Mouse (Mus musculus): ENCODE measurements around the gene Grb10.

Gene Grb10

DNA sequence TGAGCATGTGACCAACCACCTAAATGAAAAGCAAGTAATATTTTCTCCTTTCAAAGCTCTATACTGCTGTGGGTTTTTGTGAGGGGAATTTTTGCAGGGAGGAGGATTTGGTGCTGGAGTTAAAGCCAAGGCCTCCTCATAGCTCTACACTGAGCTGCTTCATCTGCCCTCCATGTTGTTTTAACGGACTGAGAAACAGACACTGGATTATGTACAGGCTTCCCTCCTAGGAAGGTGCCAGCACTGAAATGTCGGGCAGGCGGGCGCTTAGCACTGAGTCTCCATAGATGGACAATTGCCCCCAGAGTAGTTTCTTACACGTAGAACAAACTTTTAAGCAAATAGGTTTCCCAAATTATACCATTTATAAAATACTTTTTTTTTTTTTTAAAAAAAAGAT lies 4.1 kb downstream of the Grb10 start:
- DNase-seq (ENCODE audit: low read depth, low spot score), result no peak

DNA sequence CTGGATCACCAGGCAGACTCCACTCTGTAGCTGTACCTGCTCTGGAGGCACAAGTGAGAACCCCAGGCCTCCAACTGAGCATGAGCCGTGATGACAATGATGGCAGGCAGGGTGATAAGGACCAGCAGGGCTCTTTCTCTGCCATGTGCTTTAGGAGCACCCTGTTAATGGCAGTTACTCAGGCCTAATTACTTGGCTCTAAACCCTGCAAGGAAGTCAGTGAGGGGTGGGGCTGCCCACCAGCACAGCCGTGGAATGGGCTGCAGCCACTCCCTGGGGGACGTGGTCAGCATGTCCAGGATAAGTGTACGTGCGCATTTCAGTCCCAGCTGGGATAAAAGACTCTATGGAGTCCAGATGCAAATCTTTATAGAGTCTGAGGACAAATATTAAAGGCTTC lies 5.7 kb downstream of the Grb10 start:
- no peak for DNase-seq (ENCODE audit: low read depth, low spot score)

DNA sequence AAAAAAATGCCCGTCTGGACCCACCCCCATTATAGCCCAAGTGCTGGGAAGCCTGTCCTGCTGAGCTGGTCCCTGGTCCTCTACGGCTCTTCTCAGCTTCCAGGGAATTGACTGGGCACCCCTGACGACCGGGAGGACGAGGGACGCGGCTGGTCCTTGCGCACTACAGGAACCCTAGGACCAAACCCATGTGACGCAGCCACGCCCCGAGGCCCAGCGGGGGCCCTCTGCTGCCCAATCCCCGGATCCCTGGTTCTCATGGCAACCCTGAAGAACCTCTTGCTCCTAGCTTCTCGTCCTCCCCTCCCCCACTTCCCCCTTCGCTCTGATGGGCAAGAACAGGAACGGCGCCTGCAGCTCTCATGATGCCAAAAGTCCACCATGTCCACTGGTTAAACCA lies 11.8 kb downstream of the Grb10 start:
- DNase-seq (ENCODE audit: low read depth, low spot score), result peak; percentile 80

DNA sequence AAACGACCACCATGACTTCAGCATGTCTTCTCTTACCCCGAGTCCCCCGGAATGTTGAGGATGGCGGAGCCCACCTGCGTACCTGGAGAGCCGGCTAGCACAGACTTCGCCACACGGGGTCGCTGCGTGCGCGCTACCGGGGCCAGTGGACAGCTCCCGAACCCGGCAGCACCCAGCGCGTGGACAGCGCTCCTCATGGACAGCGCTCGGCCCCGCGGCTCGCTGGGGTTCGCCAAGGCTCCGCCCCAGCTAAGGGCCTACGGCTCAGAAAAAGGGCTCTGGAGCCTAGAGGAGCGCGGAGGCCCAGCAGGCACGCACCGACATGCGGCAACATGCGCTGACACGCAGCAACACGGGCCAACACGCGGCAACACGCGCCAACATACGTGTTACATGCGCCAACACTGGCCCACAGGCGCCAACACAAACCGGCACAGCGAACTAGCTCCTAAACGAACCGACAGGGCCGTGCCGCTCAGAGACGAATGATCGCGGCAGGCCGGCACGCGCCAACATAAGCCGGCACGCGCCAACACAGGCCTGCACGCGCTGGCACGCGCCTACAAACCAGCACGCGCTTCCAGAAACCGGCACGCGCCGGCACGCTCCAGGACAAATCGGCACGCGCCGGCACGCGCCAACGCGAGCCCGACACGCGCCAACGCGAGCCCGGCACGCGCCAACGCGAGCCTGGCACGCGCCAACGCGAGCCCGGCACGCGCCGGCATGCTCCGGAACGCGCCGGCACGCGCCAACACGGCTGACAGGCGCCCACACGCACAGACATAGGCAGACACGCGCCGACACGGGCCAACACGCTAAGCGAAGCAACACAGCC lies 12.5 kb downstream of the Grb10 start:
- DNase-seq (ENCODE audit: low read depth, low spot score), result peak; percentile 78

DNA sequence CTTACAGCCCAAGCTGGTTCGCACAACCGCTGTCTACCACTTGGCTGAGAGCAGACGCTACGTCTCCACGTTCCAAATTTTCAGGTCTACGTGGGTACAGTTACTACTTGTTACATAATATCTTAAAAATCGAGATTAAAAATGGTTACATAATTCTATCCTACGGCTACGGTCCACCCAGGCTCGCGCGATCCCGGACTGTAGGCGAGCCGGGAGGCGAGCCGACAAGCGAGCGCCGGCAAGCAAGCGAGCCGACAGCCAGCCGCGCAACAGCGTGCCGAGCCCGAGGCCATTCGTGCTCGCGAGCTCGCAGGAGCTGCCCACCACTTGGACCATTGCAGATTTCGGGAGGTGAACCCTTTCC lies 13.1 kb downstream of the Grb10 start:
- DNase-seq (ENCODE audit: low read depth, low spot score), result no peak

DNA sequence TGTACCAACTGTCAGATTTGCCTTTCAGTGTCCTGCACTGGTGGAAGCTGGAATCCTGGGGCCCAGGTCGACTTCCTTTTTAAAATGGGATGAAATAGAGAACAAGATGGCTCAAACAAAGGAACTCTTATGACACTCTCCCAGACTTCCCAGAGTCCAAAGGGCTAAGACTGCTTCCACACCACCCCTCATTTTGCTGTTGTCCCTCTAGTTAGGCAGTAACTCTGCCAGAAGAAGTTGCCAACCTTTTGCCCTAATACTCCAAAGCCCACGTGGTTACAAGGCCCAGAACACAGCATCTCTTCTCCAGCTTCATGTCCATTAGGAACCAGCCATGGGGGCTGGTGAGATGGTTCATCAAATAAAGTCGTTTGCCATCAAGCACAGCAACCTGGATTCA lies 15.4 kb downstream of the Grb10 start:
- no peak for DNase-seq (ENCODE audit: low read depth, low spot score)

DNA sequence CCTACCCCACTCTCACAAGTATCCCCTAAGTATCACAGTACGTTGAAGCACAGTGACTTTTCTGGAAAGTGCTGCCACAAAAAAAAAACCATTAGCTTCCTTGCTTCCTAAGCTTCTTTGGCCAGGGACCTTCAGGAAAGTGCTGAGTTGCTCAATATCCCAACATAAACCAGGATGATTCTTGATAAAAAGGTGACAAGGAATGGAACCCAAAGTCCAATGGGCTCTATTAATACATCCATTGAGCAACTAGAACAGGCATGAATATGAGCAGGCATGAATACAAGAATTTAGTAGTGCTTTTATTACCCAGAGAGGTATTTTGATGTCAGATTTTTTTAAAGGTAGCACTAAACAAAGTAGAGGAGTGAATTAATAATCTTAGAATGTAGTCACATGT lies 18.8 kb downstream of the Grb10 start:
- no peak for DNase-seq (ENCODE audit: low read depth, low spot score)

DNA sequence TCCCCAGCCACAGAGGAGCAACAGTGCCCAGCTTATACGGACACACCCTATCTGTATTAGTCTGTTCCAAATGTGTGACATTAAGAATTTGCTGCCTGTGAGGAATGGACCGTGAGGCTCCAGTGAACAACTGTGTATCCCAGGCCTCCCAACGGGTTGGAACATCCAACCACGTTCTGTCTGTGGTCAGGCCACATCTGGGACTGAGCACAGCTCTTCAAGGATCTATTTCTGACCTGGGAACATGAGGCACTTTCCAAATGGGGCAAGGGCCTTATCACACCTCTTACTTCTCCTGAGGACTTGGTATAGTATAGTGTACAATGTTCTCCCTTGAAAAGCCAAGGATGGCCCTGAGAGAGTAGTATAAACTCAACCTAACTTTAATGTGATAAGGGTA lies 19.9 kb downstream of the Grb10 start:
- no peak for DNase-seq (ENCODE audit: low read depth, low spot score)

DNA sequence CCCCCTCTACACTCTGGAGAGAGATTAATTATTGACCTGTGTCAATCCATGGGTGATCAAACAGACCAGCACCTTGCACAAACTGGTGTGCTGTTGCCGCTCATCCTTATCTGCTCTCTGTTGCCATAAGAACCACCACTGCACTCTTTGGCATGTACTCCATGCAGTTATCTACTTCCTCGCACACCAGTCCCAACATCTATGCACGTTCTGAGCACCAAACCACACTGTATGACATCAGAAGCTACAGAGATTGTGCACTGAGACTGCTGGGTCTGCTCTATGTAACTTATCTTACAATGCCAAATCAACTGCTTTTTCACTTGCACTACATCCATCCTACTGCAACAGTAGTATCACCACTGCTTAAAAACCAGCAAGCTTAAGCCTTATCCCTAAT lies 28.4 kb downstream of the Grb10 start:
- DNase-seq (ENCODE audit: low read depth, low spot score), result no peak

DNA sequence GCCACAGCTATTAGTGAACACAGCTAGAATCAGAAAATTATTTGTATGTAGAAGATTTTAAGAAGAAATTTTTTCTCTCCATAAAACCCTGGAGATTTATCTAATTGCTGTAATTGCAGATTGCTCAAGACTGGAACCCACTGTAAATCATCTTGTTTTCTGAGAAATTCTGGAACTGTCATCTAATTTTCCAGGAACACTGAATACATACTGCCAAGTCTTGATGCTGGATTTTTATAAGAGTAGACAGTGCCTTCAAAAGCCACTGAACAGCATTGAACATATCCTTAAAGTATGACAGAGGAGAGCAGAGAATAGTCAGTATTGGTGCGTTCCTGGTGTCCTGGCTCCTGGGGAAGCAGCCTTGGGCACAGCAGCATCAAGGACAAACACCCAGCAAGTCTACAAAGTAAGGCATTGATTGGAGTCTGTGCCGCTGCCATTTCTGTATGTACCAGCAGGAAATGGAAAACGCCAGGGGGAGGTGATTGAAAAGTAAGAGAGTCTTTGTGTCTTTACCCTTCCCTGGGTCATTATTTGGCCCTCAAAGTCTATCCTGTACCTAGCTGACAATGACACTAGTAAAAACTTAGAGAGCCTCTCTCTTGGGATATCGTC lies 38.1 kb downstream of the Grb10 start:
- DNase-seq (ENCODE audit: low read depth, low spot score), result no peak

DNA sequence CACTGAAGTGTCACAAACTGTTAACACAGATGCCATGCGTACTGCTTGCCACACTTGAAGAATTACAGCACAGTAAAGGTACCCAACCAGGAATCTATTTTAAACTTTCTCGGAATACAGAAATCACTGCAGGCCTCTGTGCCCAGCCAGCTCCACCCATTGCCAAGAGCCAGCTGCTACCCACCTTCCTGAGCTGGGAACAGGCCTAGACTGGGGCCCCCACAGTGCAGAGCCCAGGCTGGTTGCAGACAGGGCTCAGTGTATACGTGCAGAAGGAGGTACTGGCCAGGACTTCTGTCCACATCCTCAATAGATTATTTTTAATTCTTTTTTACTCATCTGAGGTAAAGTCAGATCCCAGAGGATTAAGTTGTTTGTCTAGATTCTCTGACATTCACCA lies 39.6 kb downstream of the Grb10 start:
- DNase-seq (ENCODE audit: low read depth, low spot score), result no peak

DNA sequence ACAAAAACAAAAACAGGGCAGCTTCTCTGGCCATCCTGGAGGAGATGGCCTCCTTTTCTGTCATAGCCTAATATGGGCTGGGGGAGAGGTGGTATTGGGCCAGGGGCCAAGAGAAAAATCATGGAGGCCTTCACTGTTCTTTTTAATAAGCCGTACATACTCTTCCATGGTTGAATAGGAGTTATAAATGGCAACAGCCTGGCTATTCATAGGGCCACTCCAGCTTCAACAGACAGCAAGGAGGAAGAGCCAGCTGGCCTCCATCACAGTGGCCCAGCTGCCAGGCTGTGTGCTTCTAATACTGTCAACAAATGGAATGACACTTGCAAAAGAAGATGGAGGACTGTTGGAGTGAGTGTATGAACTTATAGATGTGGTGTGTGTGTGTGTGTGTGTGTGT lies 41.4 kb downstream of the Grb10 start:
- DNase-seq (ENCODE audit: low read depth, low spot score), result no peak

DNA sequence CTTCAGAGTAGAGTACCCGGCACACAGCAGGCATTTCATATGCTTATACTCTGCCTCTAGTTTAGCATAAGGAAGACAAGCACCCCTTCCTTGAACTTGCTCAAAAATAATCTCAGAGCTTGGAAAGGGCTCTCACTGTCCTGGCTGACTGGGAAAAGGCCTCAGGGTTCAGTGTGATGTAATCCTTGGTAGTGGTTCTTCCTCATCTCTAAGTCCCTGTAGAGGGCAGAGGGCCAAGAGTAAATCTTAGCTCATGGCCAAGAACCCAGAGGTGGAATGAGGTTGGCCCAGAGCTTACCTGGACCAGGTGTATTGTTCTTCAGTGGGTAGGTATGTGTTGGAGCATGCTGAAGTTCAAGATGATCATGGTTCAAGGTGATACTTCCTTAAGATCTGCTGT lies 43.1 kb downstream of the Grb10 start:
- DNase-seq (ENCODE audit: low read depth, low spot score), result no peak

DNA sequence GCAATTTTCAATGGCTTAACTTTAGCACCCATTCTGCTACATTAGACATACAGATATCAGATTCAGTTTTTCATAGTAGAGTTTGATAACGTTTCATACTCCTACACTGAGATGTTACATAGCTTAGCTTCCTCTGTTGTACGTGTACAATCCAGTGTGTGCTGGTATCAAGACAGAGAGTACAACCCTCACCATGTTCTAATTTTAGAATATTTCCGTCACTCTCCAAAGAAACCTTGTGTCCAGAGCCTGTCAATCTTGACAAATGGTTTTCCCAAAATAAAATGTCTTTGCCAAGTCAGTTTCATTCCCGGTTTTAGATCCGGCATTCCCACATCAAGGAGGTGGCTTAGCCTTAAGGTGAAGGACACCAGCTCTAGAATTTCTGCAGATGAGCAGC lies 44.7 kb downstream of the Grb10 start:
- DNase-seq (ENCODE audit: low read depth, low spot score), result no peak

DNA sequence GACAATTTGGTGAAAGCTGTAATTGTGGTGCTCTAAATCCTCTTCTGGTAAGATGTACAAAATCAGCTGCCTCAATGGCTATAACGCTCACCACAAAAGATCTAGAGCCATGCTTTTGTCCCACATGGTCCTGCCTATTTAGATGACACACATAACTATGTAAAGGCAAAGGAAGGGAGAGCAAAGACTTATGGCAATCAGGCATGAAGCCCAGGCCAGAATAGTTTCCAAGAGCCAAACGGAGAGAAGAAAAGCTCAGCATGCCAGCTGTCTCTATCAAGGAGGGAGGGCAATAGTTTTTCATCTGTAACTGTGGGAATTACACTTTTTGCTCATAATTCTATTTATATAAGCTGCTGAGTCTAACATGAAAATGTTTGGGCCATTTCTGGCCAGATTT lies 45.3 kb downstream of the Grb10 start:
- DNase-seq (ENCODE audit: low read depth, low spot score), result no peak

DNA sequence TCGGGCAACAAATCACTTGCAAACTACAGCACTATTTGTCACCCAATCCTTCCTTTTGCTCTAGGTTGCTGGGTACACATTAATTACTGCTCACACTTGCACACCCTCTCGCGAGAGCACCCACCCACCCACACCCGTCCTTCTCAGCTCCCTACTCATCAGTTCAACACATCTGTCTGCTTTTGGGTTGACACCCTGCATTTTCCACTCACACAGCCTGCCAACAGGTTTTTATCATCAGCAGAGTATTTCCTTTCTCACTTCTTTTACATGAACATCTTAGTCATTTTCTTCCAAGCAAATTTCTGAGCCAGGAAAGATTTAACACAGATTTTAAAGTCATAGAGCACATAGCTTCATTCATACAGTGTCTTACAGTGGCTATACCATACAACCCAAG lies 48.6 kb downstream of the Grb10 start:
- no peak for DNase-seq (ENCODE audit: low read depth, low spot score)

DNA sequence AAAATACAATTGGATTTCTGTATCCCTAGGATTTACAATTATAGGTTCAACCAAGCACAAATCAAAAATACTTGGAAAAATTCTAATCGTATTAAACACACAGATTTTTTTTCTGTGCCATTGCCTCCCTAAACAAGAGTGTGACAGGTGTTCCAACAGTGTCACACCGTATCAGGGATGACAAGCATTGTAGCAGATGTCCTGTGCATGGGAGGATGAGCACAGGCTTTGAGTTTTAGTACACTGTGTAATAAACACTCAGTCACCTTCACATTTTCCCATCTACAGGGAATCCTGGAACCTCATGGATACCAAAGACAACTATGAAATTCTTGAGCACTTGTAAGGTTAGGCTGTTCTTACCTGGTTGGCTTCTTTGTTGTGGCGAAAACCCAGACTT lies 51.2 kb downstream of the Grb10 start:
- no peak for DNase-seq (ENCODE audit: low read depth, low spot score)

DNA sequence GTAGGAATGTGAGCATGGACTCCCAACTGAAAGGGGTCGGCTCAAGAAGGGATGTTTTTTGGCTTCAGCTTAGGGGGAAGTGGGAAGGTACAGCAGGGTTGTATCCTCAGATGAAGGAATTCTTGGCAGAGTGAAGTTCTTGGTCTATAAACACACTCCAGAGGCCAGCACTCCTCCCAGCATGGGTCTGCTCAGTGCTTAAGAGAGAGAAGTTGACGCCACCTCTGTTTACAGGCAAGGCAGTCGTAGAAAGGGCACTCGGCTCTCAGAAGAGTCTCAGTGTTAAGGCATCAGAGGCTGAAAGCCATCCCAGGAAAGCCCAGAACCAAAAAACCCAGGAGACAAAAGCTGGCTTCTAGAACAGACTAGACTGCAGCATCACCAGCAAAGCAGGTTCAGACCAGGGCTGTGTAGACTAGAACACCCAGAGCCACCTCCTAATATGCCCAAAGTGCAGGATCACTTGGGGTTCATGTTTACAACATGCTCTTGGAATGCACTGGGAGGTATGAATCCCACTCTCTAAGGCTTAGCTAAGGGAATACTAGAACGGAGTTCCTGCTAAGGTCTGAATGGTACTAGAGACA lies 59.8 kb downstream of the Grb10 start:
- no peak for DNase-seq (ENCODE audit: low read depth, low spot score)

DNA sequence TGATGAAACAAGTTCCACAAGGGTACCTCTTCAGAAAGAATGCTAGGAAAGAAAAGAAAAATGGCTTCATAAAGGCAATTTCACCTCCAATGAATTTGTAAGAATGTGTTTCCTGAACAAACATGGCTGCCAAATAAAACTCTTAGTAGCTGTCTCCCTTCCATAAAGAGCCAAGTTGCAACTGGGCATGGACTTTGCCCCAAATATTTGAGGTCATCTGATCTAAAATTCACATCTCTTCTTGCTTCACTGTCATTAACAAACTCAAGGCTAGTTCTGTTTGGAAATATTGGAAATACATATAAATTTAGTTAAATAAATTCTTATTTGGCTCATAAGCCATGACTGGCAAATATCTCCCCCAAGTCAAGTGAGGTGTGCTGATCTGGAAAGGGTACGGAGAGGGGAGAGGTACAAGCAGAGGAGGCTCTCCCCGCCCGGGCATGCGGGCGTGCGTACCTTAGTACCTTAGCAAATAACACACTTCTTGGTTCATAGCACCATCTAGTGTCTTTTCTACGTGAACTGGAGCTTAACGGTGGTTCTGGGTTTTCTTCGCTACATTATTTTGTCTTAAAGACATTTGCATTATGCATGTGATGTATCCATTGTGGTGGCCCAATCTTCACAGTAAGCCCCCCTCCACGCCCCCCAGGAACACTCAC lies 63.8 kb downstream of the Grb10 start:
- peak; percentile 73 for DNase-seq (ENCODE audit: low read depth, low spot score)

DNA sequence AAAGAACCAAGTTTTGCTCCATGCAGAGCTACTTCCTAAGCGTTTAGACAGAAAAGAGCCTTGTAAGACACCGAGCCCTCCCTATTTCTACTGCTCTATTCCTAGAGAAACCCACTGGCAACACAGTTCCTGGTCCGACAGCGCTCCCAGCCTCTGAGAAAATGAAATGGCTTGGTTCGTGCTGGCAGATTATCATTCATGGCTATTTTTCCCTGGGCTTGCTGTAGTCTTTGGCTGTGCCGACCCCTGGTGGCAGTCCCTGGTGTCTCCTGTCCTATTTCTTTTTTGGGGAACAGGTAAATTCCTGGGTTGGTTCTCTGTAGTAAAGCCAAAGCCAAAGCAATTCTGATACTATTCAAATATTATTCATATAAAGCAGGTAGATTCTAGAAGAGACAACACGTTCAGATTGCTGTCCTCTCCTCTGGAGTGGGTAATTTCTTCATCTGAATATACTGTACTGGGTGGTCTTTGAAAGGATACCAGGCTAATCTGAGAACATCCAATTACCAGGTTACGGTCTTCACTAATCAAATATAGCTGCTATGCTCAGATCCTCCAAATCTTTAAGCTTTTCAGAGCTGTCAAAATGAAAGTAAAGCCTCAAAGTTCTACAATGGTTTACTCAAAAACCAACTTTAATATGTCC lies 65.0 kb downstream of the Grb10 start:
- peak; percentile 91 for DNase-seq (ENCODE audit: low read depth, low spot score)

DNA sequence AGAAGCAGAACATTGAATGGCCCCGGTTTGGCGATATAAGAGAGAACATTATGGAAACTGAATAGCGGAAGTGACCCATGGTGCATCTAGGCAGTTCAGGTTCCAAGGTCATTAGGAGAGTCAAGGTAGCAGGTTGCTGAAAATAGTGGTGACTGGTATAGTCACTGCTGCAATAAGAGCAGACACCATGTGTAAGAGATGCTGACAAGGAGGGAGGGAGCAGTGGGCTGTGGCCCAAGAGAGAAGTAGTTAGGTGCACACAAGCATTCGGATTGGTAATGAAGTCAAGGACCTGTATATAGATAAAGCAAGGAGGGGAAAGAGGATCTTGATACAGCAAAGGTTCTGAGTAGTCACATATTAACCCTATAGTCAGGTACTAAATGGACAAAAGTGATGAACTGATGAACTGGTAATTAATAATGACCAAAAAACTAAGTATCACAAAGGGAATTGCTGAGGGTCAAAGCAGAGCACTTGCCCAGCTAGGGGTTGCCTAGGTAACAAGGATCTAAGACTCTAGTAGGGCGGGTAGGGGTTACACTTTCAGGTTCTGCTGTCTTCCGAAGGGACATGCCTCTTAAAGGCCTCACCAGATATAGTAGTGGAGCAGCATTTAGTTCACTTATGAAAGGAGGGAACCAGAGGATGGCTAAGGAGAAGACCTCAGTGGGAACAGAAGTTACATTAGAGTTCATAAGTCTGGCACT lies 65.9 kb downstream of the Grb10 start:
- DNase-seq (ENCODE audit: low read depth, low spot score), result peak; percentile 61

DNA sequence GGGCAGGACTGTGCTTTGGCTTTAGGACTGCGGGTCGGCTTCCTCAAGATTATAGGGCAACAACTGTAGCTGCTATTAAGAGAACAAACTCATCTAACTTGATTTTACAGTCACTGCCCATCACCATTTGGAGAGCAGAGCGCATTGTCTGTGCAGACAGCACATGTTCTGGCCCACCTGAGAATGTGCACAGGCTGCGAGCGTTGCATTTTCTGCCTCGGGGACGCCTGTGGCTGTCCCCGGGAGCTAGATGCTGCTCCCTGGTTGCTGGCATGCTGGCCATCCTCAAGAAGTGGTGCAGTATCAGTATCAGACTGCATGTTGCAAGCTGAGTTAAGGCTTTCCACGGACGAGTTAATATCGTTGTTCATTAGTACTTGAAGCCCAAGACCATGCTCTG lies 68.2 kb downstream of the Grb10 start:
- no peak for DNase-seq (ENCODE audit: low read depth, low spot score)
